Mouse (Mus musculus): ENCODE measurements around the gene Nudt19. TPM values are rescaled to one million over a fixed set of nuclear protein-coding genes. Genes with fewer than 3 reads are reported as not detected.

Gene Nudt19
- polyA plus RNA-seq (2015; fragmentation: Nextera tagmentation; extraction: Ambion mirVana): 99.8 and 99.9 TPM in 2 replicates

- H3K27ac ChIP-seq (replicated peaks): peak within 1 kb of the TSS; percentile 96
- H3K9me3 ChIP-seq: no peaks in the 10 kb centered on the region
- H3K27me3 ChIP-seq: no peaks in the 10 kb centered on the region
- H3K4me2 ChIP-seq: peak within 1 kb of the TSS; percentile 89
- peak within 1 kb of the TSS; percentile 96 for H3K9ac ChIP-seq
- 58% methylated on average over 4 of the region's 4 CpGs for WGBS
- H3K36me3 ChIP-seq: no peaks in the 10 kb centered on the region
- no peak for ATAC-seq (ENCODE audit: low FRiP score, low read depth)
- peaks cover 20% of the 10 kb centered on the region for H3K4me1 ChIP-seq (replicated peaks)
- peak within 1 kb of the TSS; percentile 66 for H3K4me3 ChIP-seq
These were observed at the start of gene Nudt19 for GRCm38 (mm10) chr7:35556205-35556603. Nudt19 (minus strand) TSS chr7:35556304.

- Histone ChIP-seq H3K9me3 (no peaks in the 10 kb centered on the region), H3K27me3 (no peaks in the 10 kb centered on the region), H3K4me2 (no peak overlapping the region), H3K4me3 (no peak overlapping the region), H3K27ac (replicated peaks) (no peak overlapping the region), H3K4me1 (replicated peaks) (no peaks in the 10 kb centered on the region), H3K9ac (no peak overlapping the region), H3K36me3 (peaks cover 23% of the 10 kb centered on the region; the same call in 1 of the 2 replicates)
- no peak for ATAC-seq (ENCODE audit: low FRiP score, low read depth)
- WGBS: 97% methylated on average over 5 of the region's 5 CpGs
These were observed 46.7 kb upstream of the Nudt19 start for GRCm38 (mm10) chr7:35602766-35603165.

GRCm38 (mm10) chr7:35601106-35601505 is 45.0 kb upstream of the Nudt19 start:
- 93% methylated on average over 6 of the region's 6 CpGs for WGBS
- Histone ChIP-seq H3K36me3 (peaks cover 16% of the 10 kb centered on the region; the same call in 1 of the 2 replicates), H3K9me3 (no peaks in the 10 kb centered on the region), H3K4me3 (no peak overlapping the region), H3K27ac (replicated peaks) (no peak overlapping the region), H3K4me1 (replicated peaks) (no peaks in the 10 kb centered on the region), H3K4me2 (no peak overlapping the region), H3K27me3 (no peaks in the 10 kb centered on the region), H3K9ac (no peak overlapping the region)
- ATAC-seq (ENCODE audit: low FRiP score, low read depth): no peak

- 88% methylated on average over 10 of the region's 10 CpGs for WGBS
- no peaks in the 10 kb centered on the region for H3K4me1 ChIP-seq (replicated peaks)
- no peak overlapping the region for H3K9ac ChIP-seq
- no peaks in the 10 kb centered on the region for H3K27me3 ChIP-seq
- H3K4me3 ChIP-seq: no peak overlapping the region
- no peak overlapping the region for H3K4me2 ChIP-seq
- no peak overlapping the region for H3K27ac ChIP-seq (replicated peaks)
- H3K36me3 ChIP-seq: peaks cover 16% of the 10 kb centered on the region; the same call in 1 of the 2 replicates
- ATAC-seq (ENCODE audit: low FRiP score, low read depth): no peak
- no peaks in the 10 kb centered on the region for H3K9me3 ChIP-seq
These were observed 43.9 kb upstream of the Nudt19 start for GRCm38 (mm10) chr7:35600031-35600430.

DNA sequence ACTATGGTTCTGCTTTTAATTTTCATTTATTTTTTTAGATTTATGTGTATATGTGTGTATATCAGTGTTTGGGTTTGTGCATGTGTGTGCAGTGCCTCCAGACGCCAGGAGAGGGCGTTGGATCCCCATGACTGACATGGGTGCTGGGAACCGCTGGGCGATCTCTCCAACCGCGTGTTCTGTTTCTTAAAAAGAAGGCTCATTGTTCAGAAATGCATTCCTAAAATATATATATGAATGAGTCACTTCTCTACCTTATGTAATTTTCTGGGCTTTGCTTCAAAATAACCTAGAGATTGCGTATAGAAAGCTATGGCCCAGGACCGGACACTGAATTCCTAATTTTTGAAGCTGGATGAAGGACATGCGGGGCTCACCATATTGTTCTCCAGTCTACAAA is 43.4 kb upstream of the Nudt19 start:
- Histone ChIP-seq H3K36me3 (peaks cover 16% of the 10 kb centered on the region; the same call in 1 of the 2 replicates), H3K4me3 (no peak overlapping the region), H3K9ac (no peak overlapping the region), H3K27ac (replicated peaks) (no peak overlapping the region), H3K4me1 (replicated peaks) (no peaks in the 10 kb centered on the region), H3K4me2 (no peak overlapping the region), H3K27me3 (no peaks in the 10 kb centered on the region), H3K9me3 (no peaks in the 10 kb centered on the region)
- ATAC-seq (ENCODE audit: low FRiP score, low read depth): no peak
- 92% methylated on average over 9 of the region's 9 CpGs for WGBS

GRCm38 (mm10) chr7:35594311-35594710 is 38.2 kb upstream of the Nudt19 start:
- Histone ChIP-seq H3K36me3 (peaks cover 19% of the 10 kb centered on the region), H3K9ac (no peak overlapping the region), H3K4me2 (no peak overlapping the region), H3K4me3 (no peak overlapping the region), H3K4me1 (replicated peaks) (no peaks in the 10 kb centered on the region), H3K27ac (replicated peaks) (no peak overlapping the region), H3K9me3 (no peaks in the 10 kb centered on the region), H3K27me3 (no peaks in the 10 kb centered on the region)
- 90% methylated on average over 5 of the region's 5 CpGs for WGBS
- no peak for ATAC-seq (ENCODE audit: low FRiP score, low read depth)

DNA sequence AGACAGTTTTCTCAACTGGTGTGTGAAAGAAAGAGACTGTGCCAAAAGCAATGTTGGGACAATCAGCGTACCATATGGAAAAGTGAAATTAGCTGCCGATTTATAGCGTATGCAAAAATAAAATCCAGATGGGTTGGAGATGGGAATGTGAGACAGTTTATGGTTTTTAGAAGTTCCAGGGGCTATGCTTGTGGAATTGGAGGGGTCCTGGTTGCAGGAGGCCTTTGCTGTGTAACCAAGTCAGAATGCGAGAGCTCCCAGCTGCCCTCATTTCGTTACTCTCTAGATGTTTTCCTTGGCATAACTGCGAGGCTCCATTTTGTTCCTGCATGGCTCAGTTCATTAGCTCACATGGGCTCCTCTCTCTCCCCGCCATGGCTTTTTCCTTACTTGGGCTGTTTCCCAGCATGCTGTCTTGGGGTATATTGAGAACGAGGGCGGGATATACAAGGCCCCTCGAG is 34.7 kb upstream of the Nudt19 start:
- peaks cover 19% of the 10 kb centered on the region for H3K36me3 ChIP-seq
- ATAC-seq (ENCODE audit: low FRiP score, low read depth): no peak
- peaks cover 8% of the 10 kb centered on the region for H3K4me1 ChIP-seq (replicated peaks)
- 0 out of 2 replicates have a peak overlapping the region, but pooled peaks have one; percentile 9 for H3K27ac ChIP-seq (replicated peaks)
- H3K27me3 ChIP-seq: no peaks in the 10 kb centered on the region
- no peak overlapping the region for H3K4me3 ChIP-seq
- no peak overlapping the region for H3K9ac ChIP-seq
- no peak overlapping the region for H3K4me2 ChIP-seq
- H3K9me3 ChIP-seq: no peaks in the 10 kb centered on the region
- WGBS: 89% methylated on average over 10 of the region's 10 CpGs

- Histone ChIP-seq H3K4me3 (no peak overlapping the region), H3K9me3 (no peaks in the 10 kb centered on the region), H3K27ac (replicated peaks) (no peak overlapping the region), H3K9ac (no peak overlapping the region), H3K4me1 (replicated peaks) (peaks cover 15% of the 10 kb centered on the region), H3K36me3 (peaks cover 19% of the 10 kb centered on the region), H3K4me2 (no peak overlapping the region), H3K27me3 (peaks cover 6% of the 10 kb centered on the region)
- no peak for ATAC-seq (ENCODE audit: low FRiP score, low read depth)
- 84% methylated on average over 7 of the region's 7 CpGs for WGBS
These were observed 33.4 kb upstream of the Nudt19 start for GRCm38 (mm10) chr7:35589485-35589884.

DNA sequence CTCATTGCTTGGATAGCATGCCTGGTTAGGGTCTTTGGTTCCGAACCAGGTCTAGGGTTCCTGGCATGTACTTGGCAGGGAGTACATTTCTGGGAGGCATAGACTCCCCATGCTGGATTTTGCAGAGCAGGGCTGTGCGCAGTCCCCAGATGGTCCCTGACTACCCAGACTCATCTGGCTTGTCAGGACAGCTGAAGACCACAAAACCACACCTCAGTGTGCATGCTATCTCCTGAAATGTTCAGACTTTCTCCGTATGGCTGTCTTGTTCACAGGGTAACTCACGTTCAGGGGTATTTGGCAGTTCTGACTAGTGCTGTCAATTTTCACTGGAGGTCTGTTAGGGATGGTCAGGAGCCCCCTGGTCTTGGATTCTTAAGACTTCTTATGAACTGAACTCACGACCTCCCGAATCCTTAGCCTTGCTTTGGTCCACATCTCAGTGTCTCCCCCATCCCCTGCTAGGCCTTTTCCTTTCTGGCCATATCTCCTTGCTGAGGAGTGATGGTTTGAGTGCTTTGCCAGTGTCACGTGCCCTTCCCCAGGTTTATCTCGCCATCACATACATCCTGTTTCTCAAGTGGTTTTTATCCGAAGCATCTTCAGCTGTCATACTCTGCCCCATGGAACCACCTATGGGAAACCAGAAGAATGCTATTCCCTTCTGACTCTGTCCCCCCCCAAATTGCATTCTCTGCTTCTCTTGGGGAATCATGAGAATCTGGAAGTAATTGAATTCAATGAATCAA is 32.8 kb upstream of the Nudt19 start:
- H3K4me2 ChIP-seq: no peak overlapping the region
- no peak overlapping the region for H3K27ac ChIP-seq (replicated peaks)
- H3K4me1 ChIP-seq (replicated peaks): peaks cover 20% of the 10 kb centered on the region
- H3K9ac ChIP-seq: no peak overlapping the region
- H3K27me3 ChIP-seq: peaks cover 12% of the 10 kb centered on the region
- no peaks in the 10 kb centered on the region for H3K9me3 ChIP-seq
- no peak overlapping the region for H3K4me3 ChIP-seq
- no peak for ATAC-seq (ENCODE audit: low FRiP score, low read depth)
- 89% methylated on average over 9 of the region's 9 CpGs for WGBS
- H3K36me3 ChIP-seq: peaks cover 19% of the 10 kb centered on the region

GRCm38 (mm10) chr7:35587728-35588127 is 31.6 kb upstream of the Nudt19 start:
- H3K4me1 ChIP-seq (replicated peaks): peaks cover 20% of the 10 kb centered on the region
- 78% methylated on average over 5 of the region's 5 CpGs for WGBS
- no peak overlapping the region for H3K4me3 ChIP-seq
- H3K27ac ChIP-seq (replicated peaks): no peak overlapping the region
- no peak overlapping the region for H3K9ac ChIP-seq
- no peaks in the 10 kb centered on the region for H3K9me3 ChIP-seq
- no peak for ATAC-seq (ENCODE audit: low FRiP score, low read depth)
- no peak overlapping the region for H3K4me2 ChIP-seq
- H3K27me3 ChIP-seq: peaks cover 23% of the 10 kb centered on the region
- H3K36me3 ChIP-seq: peaks cover 8% of the 10 kb centered on the region; the same call in 1 of the 2 replicates

DNA sequence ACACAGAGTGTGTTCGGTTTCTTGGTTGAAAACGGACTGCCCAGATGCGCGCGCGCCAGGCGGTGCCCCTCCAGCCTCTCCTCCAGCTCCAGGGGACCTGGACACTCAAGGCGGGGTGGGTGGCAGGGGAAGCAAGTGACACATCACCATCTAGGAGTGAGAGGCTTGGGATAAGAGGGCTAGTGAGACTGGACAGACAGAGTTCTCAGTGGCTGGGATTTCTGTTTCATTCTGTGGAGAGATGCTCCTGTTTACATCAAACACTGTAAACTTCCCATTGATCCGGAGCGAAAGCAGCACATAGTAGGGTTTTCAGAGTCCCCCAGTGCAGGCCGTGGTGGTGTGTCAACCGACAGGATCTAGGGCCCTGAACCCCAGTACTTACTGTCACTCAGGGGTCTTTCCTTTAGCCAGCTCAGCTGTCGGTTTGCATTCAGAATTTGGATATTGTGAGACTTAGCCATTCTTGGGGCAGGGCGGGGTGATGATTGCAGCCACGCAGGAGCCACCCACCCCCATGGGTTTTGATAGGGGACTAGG is 30.9 kb upstream of the Nudt19 start:
- H3K9me3 ChIP-seq: no peaks in the 10 kb centered on the region
- 23% methylated on average over 15 of the region's 15 CpGs for WGBS
- H3K27me3 ChIP-seq: peaks cover 29% of the 10 kb centered on the region
- ATAC-seq (ENCODE audit: low FRiP score, low read depth): no peak
- H3K4me1 ChIP-seq (replicated peaks): peaks cover 20% of the 10 kb centered on the region
- H3K9ac ChIP-seq: peak overlapping the region; percentile 70
- H3K27ac ChIP-seq (replicated peaks): no peak overlapping the region
- H3K4me3 ChIP-seq: peak overlapping the region; percentile 78
- H3K4me2 ChIP-seq: peak overlapping the region; percentile 98
- peaks cover 1% of the 10 kb centered on the region; the same call in 1 of the 2 replicates for H3K36me3 ChIP-seq
